Mouse (Mus musculus) CH12.LX (cell line): ENCODE results near the gene Slc25a26. TPM values are rescaled to one million over a fixed set of nuclear protein-coding genes. Genes with fewer than 3 reads are reported as not detected.

Source experiments
- DNase-seq: peaks from one replicate; pipeline ENCODE4 v3.0.0-alpha.2; 2013; ENCODE audit errors: extremely low read depth
- H3K27ac ChIP-seq: 2 replicates; pipeline ENCODE4 v1.5.1; 2012; ENCODE audit warnings: low read depth, mild to moderate bottlenecking, control low read depth, moderate library complexity; ENCODE audit not compliant: insufficient read depth
- H3K27me3 ChIP-seq: replicated peaks from 2 replicates; pipeline ENCODE3; 2012; ENCODE audit warnings: inconsistent platforms
- H3K36me3 ChIP-seq, 2 experiments: replicated peaks in 1 of 2; 2 replicates each; pipeline versions ENCODE3 to v1.6.1; 2012; ENCODE audit warnings: inconsistent platforms in 1 of 2, low read length in 1 of 2, mild to moderate bottlenecking in 1 of 2, mixed read lengths in 1 of 2, moderate library complexity in 1 of 2; ENCODE audit not compliant: control insufficient read depth in 1 of 2, insufficient read depth in 1 of 2
- H3K4me1 ChIP-seq, 2 experiments: 2 replicates each; pipeline ENCODE4 v1.6.1; 2012; ENCODE audit warnings: inconsistent platforms in 1 of 2, moderate library complexity in 1 of 2; ENCODE audit not compliant: insufficient read depth in 2 of 2, control insufficient read depth in 1 of 2
- H3K4me2 ChIP-seq: 2 replicates; pipeline ENCODE4 v1.6.1; 2012; ENCODE audit warnings: low read depth, mild to moderate bottlenecking, control low read depth; ENCODE audit not compliant: poor library complexity, insufficient read depth, severe bottlenecking
- H3K4me3 ChIP-seq, 3 experiments: fragments of 150-350 bp in 1 of 3; sonication (generic) in 1 of 3; replicated peaks in 1 of 3; 2 replicates each; pipeline versions ENCODE3 to v1.5.1; 2011 to 2012; ENCODE audit warnings: low read depth in 2 of 3, low read length in 2 of 3, mild to moderate bottlenecking in 2 of 3, moderate library complexity in 2 of 3, control low read depth in 1 of 3, improper control_type of control experiment in 1 of 3, inconsistent platforms in 1 of 3, mixed read lengths in 1 of 3; ENCODE audit not compliant: poor library complexity in 1 of 3
- H3K79me2 ChIP-seq: replicated peaks from 2 replicates; pipeline ENCODE4 v1.6.1; 2012; ENCODE audit warnings: mild to moderate bottlenecking, moderate library complexity; ENCODE audit not compliant: control insufficient read depth, poor library complexity, insufficient read depth, severe bottlenecking; ENCODE audit errors: extremely low read depth
- H3K9ac ChIP-seq: 2 replicates; pipeline ENCODE4 v1.6.1; 2012; ENCODE audit warnings: low read depth, mild to moderate bottlenecking, control low read depth, moderate library complexity; ENCODE audit not compliant: insufficient read depth
- H3K9me3 ChIP-seq: replicated peaks from 2 replicates; pipeline ENCODE3; 2012; ENCODE audit warnings: low read length, inconsistent platforms, mixed read lengths
- CHD1 ChIP-seq: IDR thresholded peaks from 2 replicates; pipeline ENCODE4 v1.6.1; 2012; ENCODE audit warnings: low read depth, low read length, improper control_type of control experiment, inconsistent platforms
- CHD2 ChIP-seq: IDR thresholded peaks from 2 replicates; pipeline ENCODE4 v1.6.1; 2011; ENCODE audit warnings: low read length, improper control_type of control experiment
- ELF1 ChIP-seq: IDR thresholded peaks from 2 replicates; pipeline ENCODE4 v1.6.1; 2014; ENCODE audit warnings: low read depth, mild to moderate bottlenecking, inconsistent platforms, low read length, improper control_type of control experiment
- EP300 ChIP-seq: IDR thresholded peaks from 2 replicates; pipeline ENCODE4 v1.6.1; 2011; ENCODE audit warnings: low read length, improper control_type of control experiment
- ETS1 ChIP-seq: conservative IDR thresholded peaks from 2 replicates; pipeline ENCODE4 v1.6.1; 2012; ENCODE audit warnings: low read depth, mild to moderate bottlenecking, inconsistent platforms, low read length, improper control_type of control experiment, moderate library complexity
- HCFC1 ChIP-seq: IDR thresholded peaks from 2 replicates; pipeline ENCODE4 v1.6.1; 2012; ENCODE audit warnings: low read depth, mild to moderate bottlenecking, inconsistent platforms, low read length, improper control_type of control experiment
- JUN ChIP-seq: IDR thresholded peaks from 2 replicates; pipeline ENCODE4 v1.6.1; 2011; ENCODE audit warnings: low read depth, mild to moderate bottlenecking, low read length, improper control_type of control experiment, moderate library complexity; ENCODE audit not compliant: insufficient read depth
- JUND ChIP-seq: conservative IDR thresholded peaks from 2 replicates; pipeline ENCODE4 v1.6.1; 2011; ENCODE audit warnings: low read depth, low read length, improper control_type of control experiment
- KAT2A ChIP-seq: IDR thresholded peaks from 2 replicates; pipeline ENCODE4 v1.6.1; 2012; ENCODE audit warnings: low read length, improper control_type of control experiment, inconsistent platforms; ENCODE audit not compliant: insufficient replicate concordance
- MAFK ChIP-seq: IDR thresholded peaks from 2 replicates; pipeline ENCODE4 v1.6.1; 2011; ENCODE audit warnings: low read length, improper control_type of control experiment; ENCODE audit not compliant: insufficient replicate concordance
- MAZ ChIP-seq: IDR thresholded peaks from 2 replicates; pipeline ENCODE4 v1.6.1; 2012; ENCODE audit warnings: low read depth, mild to moderate bottlenecking, inconsistent platforms, low read length, improper control_type of control experiment, moderate library complexity
- MEF2A ChIP-seq: IDR thresholded peaks from 2 replicates; pipeline ENCODE4 v1.6.1; 2014; ENCODE audit warnings: low read depth, mild to moderate bottlenecking, inconsistent platforms, low read length, improper control_type of control experiment, borderline replicate concordance
- NRF1 ChIP-seq: IDR thresholded peaks from 2 replicates; pipeline ENCODE4 v1.6.1; 2014; ENCODE audit warnings: low read depth, mild to moderate bottlenecking, inconsistent platforms, low read length, improper control_type of control experiment, moderate library complexity
- POLR2A ChIP-seq: IDR thresholded peaks from 2 replicates; pipeline ENCODE4 v1.6.1; 2011; ENCODE audit warnings: low read depth, mild to moderate bottlenecking, improper control_type of control experiment, low read length
- RCOR1 ChIP-seq: conservative IDR thresholded peaks from 2 replicates; pipeline ENCODE4 v1.6.1; 2012; ENCODE audit warnings: low read depth, mild to moderate bottlenecking, inconsistent platforms, low read length, improper control_type of control experiment
- TBP ChIP-seq: conservative IDR thresholded peaks from 2 replicates; pipeline ENCODE4 v1.6.1; 2011; ENCODE audit warnings: low read depth, low read length, improper control_type of control experiment
- UBTF ChIP-seq: IDR thresholded peaks from 2 replicates; pipeline ENCODE4 v1.6.1; 2012; ENCODE audit warnings: low read depth, mild to moderate bottlenecking, inconsistent platforms, low read length, improper control_type of control experiment, moderate library complexity
- ZKSCAN1 ChIP-seq: IDR thresholded peaks from 2 replicates; pipeline ENCODE4 v1.6.1; 2012; ENCODE audit warnings: low read depth, inconsistent platforms, low read length, improper control_type of control experiment, borderline replicate concordance
- ZMIZ1 ChIP-seq: IDR thresholded peaks from 2 replicates; pipeline ENCODE4 v1.6.1; 2012; ENCODE audit warnings: low read depth, mild to moderate bottlenecking, inconsistent platforms, low read length, improper control_type of control experiment
- dilution Hi-C: fragments of 300-500 bp; cut with MboI; formaldehyde crosslinking; loops from 2 replicates; pipeline ENCODE4 v1.14.3; 2020; ENCODE audit warnings: low sequenced_read_pairs; ENCODE audit not compliant: extremely low pct_unique_long_range_greater_than_20kb, extremely low pct_ligation_motif_present
- in situ Hi-C: fragments of 300-500 bp; cut with MboI; formaldehyde crosslinking; loops from 3 replicates; pipeline ENCODE4 v1.14.3; 2019; ENCODE audit warnings: low sequenced_read_pairs, low pct_ligation_motif_present, low pct_unique_long_range_greater_than_20kb, mixed read lengths
- polyA plus RNA-seq: library from polyadenylated mRNA; unstranded; fragments of >175 nt; gene quantifications from 2 replicates; pipeline ENCODE4 v1.2.1, GENCODE M21; 2012; ENCODE audit warnings: low read depth; ENCODE audit not compliant: insufficient read length
- total RNA-seq, 2 experiments: library from RNA; depleted of rRNA; stranded (reverse); fragments of 300-350 nt in 1 of 2; fragments of >200 nt in 1 of 2; gene quantifications; 2 replicates each; pipeline ENCODE4 v1.2.3; 2012 to 2014

The Slc25a26 gene
- total and polyA plus RNA-seq, 3 experiments = 5.5 to 9.9 (median 5.9) TPM

DNA sequence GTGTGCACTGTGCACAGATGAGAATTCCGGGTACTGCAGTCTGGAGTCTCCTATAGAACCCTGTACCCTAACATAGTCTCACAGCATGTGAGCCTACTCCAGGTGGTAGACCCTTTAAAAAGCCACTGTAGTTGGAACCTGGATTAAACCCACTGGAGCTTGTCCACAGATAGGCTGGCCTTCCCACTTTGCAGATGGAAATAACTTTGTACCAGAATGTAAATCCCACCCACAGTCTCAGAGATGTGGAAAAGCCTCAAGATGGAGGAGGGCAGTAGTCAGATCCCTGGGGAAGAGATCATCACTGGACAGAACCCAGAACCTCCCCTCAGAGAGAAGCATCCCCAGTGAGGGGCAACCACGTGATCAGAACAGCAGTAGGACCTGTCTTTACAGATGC, 143.9 kb downstream of the Slc25a26 start:
- H3K4me2 ChIP-seq = no peak overlapping the region
- no peak for DNase-seq
- TF ChIP-seq TBP (no peak), ELF1 (no peak), HCFC1 (no peak), RCOR1 (no peak), EP300 (no peak), ETS1 (no peak), JUND (no peak), ZMIZ1 (no peak), POLR2A (no peak), UBTF (no peak), ZKSCAN1 (no peak), KAT2A (no peak), JUN (no peak), MAZ (no peak), CHD1 (no peak)
- H3K36me3 ChIP-seq = no peaks in the 10 kb centered on the region
- H3K4me3 ChIP-seq = no peak overlapping the region
- dilution Hi-C loops (no loop called here), in situ Hi-C loops (no loop called here)
- no peaks in the 10 kb centered on the region for H3K79me2 ChIP-seq
- no peak overlapping the region for H3K27ac ChIP-seq
- H3K27me3 ChIP-seq = no peaks in the 10 kb centered on the region
- H3K9me3 ChIP-seq = no peaks in the 10 kb centered on the region
- H3K9ac ChIP-seq = no peak overlapping the region
- peaks cover 0 to 15% of the 10 kb centered on the region in 2 experiments; a peak in 2 of 4 replicates for H3K4me1 ChIP-seq

DNA sequence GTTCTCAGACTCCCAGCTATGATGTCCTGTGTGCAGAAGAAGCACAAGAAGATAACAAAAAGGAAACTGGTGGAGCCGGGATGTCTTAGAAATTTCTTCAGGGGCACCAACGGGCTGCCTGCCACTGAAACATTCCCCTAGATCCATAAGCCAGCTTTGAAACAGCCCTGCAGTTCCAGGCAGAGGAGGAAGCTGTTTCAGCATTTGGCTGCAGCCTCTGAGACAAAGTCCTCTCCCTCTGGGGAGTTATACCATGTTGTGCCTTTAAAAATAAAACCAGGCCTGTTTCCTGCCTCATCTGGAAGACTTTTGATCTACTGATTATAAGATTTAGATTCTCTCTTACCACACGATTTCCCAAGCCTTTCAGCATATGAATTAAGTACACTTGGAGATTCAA, 144.5 kb downstream of the Slc25a26 start:
- H3K27me3 ChIP-seq = no peaks in the 10 kb centered on the region
- H3K4me3 ChIP-seq = no peak overlapping the region
- no peak overlapping the region for H3K27ac ChIP-seq
- peaks cover 0 to 15% of the 10 kb centered on the region in 2 experiments; a peak in 2 of 4 replicates for H3K4me1 ChIP-seq
- no peak overlapping the region for H3K9ac ChIP-seq
- no peaks in the 10 kb centered on the region for H3K36me3 ChIP-seq
- H3K9me3 ChIP-seq = no peaks in the 10 kb centered on the region
- H3K79me2 ChIP-seq = no peaks in the 10 kb centered on the region
- TF ChIP-seq MAFK (no peak), CHD2 (no peak), ZKSCAN1 (no peak), POLR2A (no peak), RCOR1 (no peak), NRF1 (no peak), ZMIZ1 (no peak), MEF2A (no peak), MAZ (no peak)
- TF ChIP-seq, all 38 proteins: peak for 0
- H3K4me2 ChIP-seq = no peak overlapping the region
- no peak for DNase-seq
- in situ Hi-C loops (no loop called here), dilution Hi-C loops (no loop called here)
